Mouse (Mus musculus) left cerebral cortex, adult 2 months (tissue): ENCODE data around the gene 2810459M11Rik. TPM values are rescaled to one million over a fixed set of nuclear protein-coding genes. Genes with fewer than 3 reads are reported as not detected.
A peak's percentile ranks its signal among the peaks of the same experiment; 100 is the strongest.
"Not testable (repeated sequence)": the region's sequence is repeated elsewhere in the genome, so short reads cannot be mapped to it uniquely, and the experiment has no call there.

Experiments used
- DNase-seq, 2 experiments: peaks; one replicate each; pipeline ENCODE4 v3.0.0; 2021 to 2022; ENCODE audit warnings: low spot score in 2 of 2, mixed read lengths in 1 of 2; ENCODE audit errors: extremely low spot score in 1 of 2
- H3K27ac ChIP-seq: fragments of 200-600 bp; 2 replicates; pipeline ENCODE4 v1.8.1; 2022
- H3K4me3 ChIP-seq: fragments of 200-600 bp; 2 replicates; pipeline ENCODE4 v1.8.1; 2022
- CTCF ChIP-seq: fragments of 200-600 bp; IDR thresholded peaks from 2 replicates; pipeline ENCODE4 v1.8.1; 2022; ENCODE audit warnings: antibody characterized with exemption, mild to moderate bottlenecking, moderate library complexity
- intact Hi-C: fragments of 180-260 bp; cut with DNase I; formaldehyde crosslinking; loops from one replicate; pipeline ENCODE4 v1.15.1; 2025
- long read RNA-seq, 2 experiments: library from polyadenylated mRNA; stranded (forward); transcript quantifications; one replicate each; pipeline ENCODE4 v2.0.0; 2021; ENCODE audit warnings: borderline mapping rate in 2 of 2
- total RNA-seq, 2 experiments: library from RNA; stranded (reverse); gene quantifications; 2 replicates each; pipeline ENCODE4 v1.2.3; 2021

Gene 2810459M11Rik
- 1 to 10 TPM; 7.1 to 7.6 TPM for total RNA-seq
- long read RNA-seq, experiment 1, transcript 2810459M11Rik-202 (3 exons, 3,331 nt): minor isoform, 5 of 18 reads
- long read RNA-seq, experiment 1, transcript 2810459M11Rik-201 (3 exons, 1,225 nt): major isoform, 9 of 18 reads
- long read RNA-seq, experiment 1, partial matches to known transcripts: 1 of 18 reads
- long read RNA-seq, experiment 1, other reads (novel, unspliced or antisense): 3 of 18 reads
- long read RNA-seq, experiment 2, transcript 2810459M11Rik-201 (3 exons, 1,225 nt): major isoform, 19 of 30 reads
- long read RNA-seq, experiment 2, transcript 2810459M11Rik-202 (3 exons, 3,331 nt): minor isoform, 7 of 30 reads
- long read RNA-seq, experiment 2, partial matches to known transcripts: 0 of 30 reads
- long read RNA-seq, experiment 2, other reads (novel, unspliced or antisense): 4 of 30 reads

DNA sequence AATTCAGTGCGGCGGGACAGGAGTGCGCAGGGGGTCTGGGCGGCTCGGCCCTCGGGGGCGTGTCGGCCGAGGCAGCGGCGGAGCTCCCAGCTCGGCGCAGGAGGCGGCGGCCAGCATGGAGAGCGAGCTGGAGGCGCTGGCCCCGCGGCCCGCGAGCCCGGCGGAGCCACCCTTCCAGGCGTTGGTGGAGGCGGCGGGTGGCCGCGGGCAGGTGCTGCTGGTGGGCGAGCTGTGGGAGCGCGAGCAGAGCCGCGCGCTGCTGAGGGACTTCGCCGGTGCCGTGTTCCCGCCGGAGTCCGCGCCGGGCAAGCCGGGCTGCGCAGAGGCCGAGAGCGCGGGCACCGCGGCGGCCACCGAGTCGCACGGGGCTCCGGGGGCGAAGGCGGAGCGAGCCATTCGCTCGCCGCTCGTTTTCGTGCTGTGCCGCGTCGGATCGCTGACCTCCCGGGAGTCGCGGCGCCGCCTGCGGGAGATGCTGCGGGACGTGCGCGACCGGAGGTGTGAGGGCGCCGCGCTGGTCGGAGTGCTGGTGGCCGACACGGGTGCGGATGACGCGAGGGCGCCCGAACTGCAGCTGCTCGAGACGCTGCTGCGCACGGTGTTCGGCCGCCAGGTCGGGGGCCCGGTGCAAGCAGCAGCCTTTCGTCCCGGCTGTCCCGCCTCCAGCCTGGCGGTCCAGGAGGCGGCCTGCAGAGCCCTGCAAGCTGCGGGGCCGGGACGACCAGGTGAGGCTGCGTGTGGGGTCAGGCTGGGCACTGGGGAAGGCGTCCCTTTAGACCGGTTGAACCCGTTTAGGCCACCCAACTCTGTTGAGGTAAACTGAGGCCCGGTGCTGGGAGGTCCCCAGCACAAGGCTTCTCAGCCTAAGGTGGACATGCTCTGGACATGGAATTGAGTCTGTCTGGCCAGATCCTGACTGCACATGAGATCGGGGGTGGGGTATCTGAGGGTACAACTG is at the start of gene 2810459M11Rik:
TSS of gene 2810459M11Rik (plus strand) at position 16 of the 958 bp plus-strand sequence.
- intact Hi-C loops: loop anchor here (2.0 kb wide), 1 partner anchor 25 kb away; no protein-coding TSS in a partner anchor
- DNase-seq: peak; percentile 45 to 57
- no peak for TF ChIP-seq CTCF
- peak within 1 kb of the TSS; percentile 63 for H3K4me3 ChIP-seq
- peak within 1 kb of the TSS; percentile 78 for H3K27ac ChIP-seq

GRCm38 (mm10) chr1:85997221-85997620 is 48.4 kb upstream of the 2810459M11Rik start:
- Histone ChIP-seq H3K4me3 (no peak overlapping the region), H3K27ac (no peak overlapping the region)
- TF ChIP-seq CTCF: no peak
- no peak for DNase-seq
- intact Hi-C loops: no loop called here

GRCm38 (mm10) chr1:85998012-85998411 is 47.7 kb upstream of the 2810459M11Rik start:
- TF ChIP-seq CTCF: no peak
- intact Hi-C loops: no loop called here

DNA sequence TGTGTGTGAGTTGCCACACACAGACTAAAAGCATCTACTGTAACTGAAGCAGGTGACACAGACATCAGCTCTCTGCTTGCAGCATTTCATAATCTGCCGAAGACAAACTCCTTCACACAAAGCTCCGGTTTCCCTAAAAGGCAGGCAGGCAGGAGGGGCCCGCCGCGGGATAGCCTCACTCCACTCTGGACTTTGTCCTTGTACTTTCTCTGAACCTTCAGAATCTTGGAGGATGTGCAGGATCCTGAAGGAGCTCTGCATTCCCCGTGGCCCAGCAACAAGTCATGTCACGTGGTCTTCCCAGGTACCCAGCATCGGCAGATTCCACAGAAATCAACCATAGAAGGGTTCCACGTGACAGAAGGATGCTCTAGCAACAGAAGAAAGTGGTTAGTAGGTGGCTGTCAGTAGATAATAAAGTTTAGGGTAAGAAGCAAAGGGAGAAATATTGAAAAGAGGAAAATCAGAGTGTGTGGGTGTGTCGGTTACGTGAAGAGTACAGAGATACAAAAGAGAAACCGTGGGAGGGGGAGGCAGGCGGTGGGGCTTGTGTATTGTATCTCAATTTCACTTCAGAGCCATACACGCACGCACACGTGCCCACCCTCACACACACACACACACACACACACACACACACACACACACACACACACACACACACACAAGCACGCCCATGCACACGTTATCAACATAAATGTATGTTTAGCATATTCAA is 45.7 kb upstream of the 2810459M11Rik start:
- intact Hi-C loops: no loop called here
- no peak overlapping the region for H3K4me3 ChIP-seq
- TF ChIP-seq CTCF: no peak
- peak overlapping the region; percentile 67 for H3K27ac ChIP-seq
- peak; percentile 40 to 47 for DNase-seq

More at GRCm38 (mm10) chr1:85998012-85998411, 47.7 kb upstream of the 2810459M11Rik start:
- no peak for DNase-seq
- no peak overlapping the region for H3K27ac ChIP-seq
- H3K4me3 ChIP-seq: no peak overlapping the region

DNA sequence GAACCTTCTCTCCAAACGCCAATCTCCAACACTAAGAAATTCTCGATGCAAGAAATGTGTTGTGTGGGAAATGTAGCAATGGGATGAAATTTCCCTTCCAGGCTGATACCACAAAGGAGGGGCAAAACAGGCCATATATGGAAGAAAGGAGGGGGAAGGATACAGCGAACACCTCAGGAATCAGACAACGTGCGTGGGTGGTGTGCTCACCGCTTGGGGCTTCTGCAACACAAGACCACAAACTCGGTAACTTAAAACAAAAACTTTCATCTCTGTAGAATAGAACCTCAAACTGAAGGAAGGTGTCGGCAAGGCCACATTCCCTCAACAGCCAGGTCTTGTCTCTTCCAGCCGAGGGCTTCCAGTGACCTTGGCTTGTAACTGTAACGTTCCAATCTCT is 40.1 kb upstream of the 2810459M11Rik start:
- no peak for DNase-seq
- intact Hi-C loops: no loop called here
- H3K27ac ChIP-seq: no peak overlapping the region
- H3K4me3 ChIP-seq: no peak overlapping the region
- no peak for TF ChIP-seq CTCF

DNA sequence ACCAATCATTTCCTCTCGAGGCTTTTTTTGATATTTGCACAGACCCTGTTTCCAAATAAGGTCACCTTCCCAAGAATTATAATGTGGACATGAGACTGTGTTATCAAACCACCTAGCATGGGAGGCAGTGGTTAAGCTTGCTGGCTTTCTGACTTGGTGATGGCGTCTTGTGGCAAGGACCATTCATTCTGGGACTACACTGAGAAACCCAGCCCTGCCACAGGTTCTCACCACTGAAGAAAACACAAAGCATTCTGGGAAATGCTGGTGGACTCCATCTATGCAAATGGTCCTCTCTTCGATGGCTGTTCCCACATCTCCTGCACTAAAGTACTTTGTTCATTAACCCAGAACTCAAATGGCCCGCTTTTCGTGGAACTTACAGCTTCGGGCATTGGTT is 39.6 kb upstream of the 2810459M11Rik start:
- H3K4me3 ChIP-seq: no peak overlapping the region
- no peak for DNase-seq
- intact Hi-C loops: no loop called here
- no peak for TF ChIP-seq CTCF
- no peak overlapping the region for H3K27ac ChIP-seq

DNA sequence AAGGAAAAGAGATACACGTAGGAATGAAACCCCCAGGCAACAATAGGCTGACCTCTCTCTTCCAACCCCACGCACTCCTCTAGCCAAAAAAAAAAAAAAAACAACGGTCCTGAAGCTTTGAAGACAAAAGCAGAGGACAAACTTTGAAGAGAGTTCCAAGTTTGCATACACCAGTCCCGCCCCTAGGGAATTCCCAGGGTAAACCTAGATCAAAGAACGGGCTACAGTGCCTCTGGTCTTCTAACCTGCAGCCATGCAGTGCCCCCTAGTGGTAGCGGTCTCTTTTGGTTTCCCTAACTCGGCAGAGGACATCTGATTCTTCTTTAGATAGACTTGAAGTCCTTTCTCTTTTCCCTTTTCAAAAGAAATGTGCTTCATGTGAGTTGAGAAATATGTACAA is 37.9 kb upstream of the 2810459M11Rik start:
- no peak overlapping the region for H3K4me3 ChIP-seq
- intact Hi-C loops: loop anchor here (1.0 kb wide), 2 partner anchors 72 to 153 kb away; no protein-coding TSS in a partner anchor

GRCm38 (mm10) chr1:86015758-86016157 is 29.9 kb upstream of the 2810459M11Rik start:
- H3K4me3 ChIP-seq, DNase-seq, H3K27ac ChIP-seq, intact Hi-C loops: not testable (repeated sequence)

More for the DNA sequence above, 37.9 kb upstream of the 2810459M11Rik start:
- peak; percentile 87 to 92 for DNase-seq
- H3K27ac ChIP-seq: no peak overlapping the region
- TF ChIP-seq CTCF: peak; percentile 94

DNA sequence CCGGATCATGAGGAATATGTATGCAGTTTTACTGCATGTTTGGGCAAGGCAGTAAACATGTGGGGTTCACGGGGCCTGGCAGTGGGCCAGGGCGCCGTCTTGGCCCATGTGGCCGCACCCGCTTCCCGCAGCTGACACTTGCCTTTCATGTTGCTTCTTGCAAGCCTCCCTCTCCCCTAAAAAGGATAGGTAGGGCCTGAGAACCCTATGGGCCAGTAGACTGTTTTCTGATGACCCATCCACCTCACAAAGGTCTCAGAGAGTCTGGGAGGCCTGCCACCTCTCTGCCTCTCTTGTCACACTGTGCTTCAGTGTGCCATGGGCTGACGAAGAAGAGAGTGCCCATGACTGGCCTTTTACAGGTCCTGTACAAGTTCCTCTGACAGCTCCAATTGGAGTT is 29.1 kb upstream of the 2810459M11Rik start, which contains the start of gene Spata3:
TSS of gene Spata3 (plus strand) at position 301 of the 400 bp plus-strand sequence.
- no peak for TF ChIP-seq CTCF
- no peak within 1 kb of the TSS for H3K4me3 ChIP-seq
- intact Hi-C loops: no loop called here
- no peak within 1 kb of the TSS for H3K27ac ChIP-seq
- no peak for DNase-seq

- intact Hi-C loops: no loop called here
- TF ChIP-seq CTCF: peak; percentile 64
- DNase-seq: peak; percentile 71 to 72
- H3K27ac ChIP-seq: peak overlapping the region; percentile 79
- H3K4me3 ChIP-seq: peak overlapping the region; percentile 58
Measured at GRCm38 (mm10) chr1:86018235-86019055, 27.2 kb upstream of the 2810459M11Rik start.
